Mouse (Mus musculus) myocyte (in vitro differentiated cells): ENCODE measurements around the gene Stk10.

ENCODE experiments used
- E2F4 ChIP-seq: IDR thresholded peaks from one replicate; pipeline ENCODE4 v1.6.1; 2011; ENCODE audit warnings: mild to moderate bottlenecking, control low read depth, moderate library complexity; ENCODE audit not compliant: insufficient read depth
- MAX ChIP-seq: IDR thresholded peaks from one replicate; pipeline ENCODE4 v1.6.1; 2011; ENCODE audit warnings: low read depth, mild to moderate bottlenecking, control low read depth
- MYOD1 ChIP-seq, 3 experiments: IDR thresholded peaks; one replicate each; pipeline ENCODE4 v1.6.1; 2011; ENCODE audit warnings: control low read depth in 2 of 3, low read depth in 2 of 3, mild to moderate bottlenecking in 2 of 3, moderate library complexity in 1 of 3; ENCODE audit not compliant: insufficient read length in 2 of 3, control insufficient read depth in 1 of 3
- MYOG ChIP-seq, 3 experiments: IDR thresholded peaks; one replicate each; pipeline ENCODE4 v1.6.1; 2011; ENCODE audit warnings: control low read depth in 2 of 3, low read depth in 2 of 3, mild to moderate bottlenecking in 2 of 3; ENCODE audit not compliant: insufficient read length in 2 of 3, control insufficient read depth in 1 of 3, insufficient read depth in 1 of 3
- POLR2A ChIP-seq: IDR thresholded peaks from one replicate; pipeline ENCODE4 v1.6.1; 2011; ENCODE audit warnings: low read depth, mild to moderate bottlenecking, control low read depth, moderate library complexity; ENCODE audit not compliant: insufficient read length
- POLR2AphosphoS2 ChIP-seq: IDR thresholded peaks from one replicate; pipeline ENCODE4 v1.6.1; 2011; ENCODE audit warnings: low read depth, control low read depth; ENCODE audit not compliant: insufficient read length
- REST ChIP-seq: IDR thresholded peaks from one replicate; pipeline ENCODE4 v1.6.1; 2011; ENCODE audit warnings: mild to moderate bottlenecking, control low read depth, moderate library complexity; ENCODE audit not compliant: insufficient read depth, insufficient read length
- TCF12 ChIP-seq: IDR thresholded peaks from one replicate; pipeline ENCODE4 v1.6.1; 2011; ENCODE audit warnings: mild to moderate bottlenecking, control low read depth; ENCODE audit not compliant: poor library complexity, insufficient read depth, severe bottlenecking
- TCF3 ChIP-seq: IDR thresholded peaks from one replicate; pipeline ENCODE4 v1.6.1; 2011; ENCODE audit warnings: low read depth, control low read depth; ENCODE audit not compliant: insufficient read length
- USF1 ChIP-seq: IDR thresholded peaks from one replicate; pipeline ENCODE4 v1.6.1; 2011; ENCODE audit warnings: low read depth, mild to moderate bottlenecking, control low read depth, moderate library complexity

DNA sequence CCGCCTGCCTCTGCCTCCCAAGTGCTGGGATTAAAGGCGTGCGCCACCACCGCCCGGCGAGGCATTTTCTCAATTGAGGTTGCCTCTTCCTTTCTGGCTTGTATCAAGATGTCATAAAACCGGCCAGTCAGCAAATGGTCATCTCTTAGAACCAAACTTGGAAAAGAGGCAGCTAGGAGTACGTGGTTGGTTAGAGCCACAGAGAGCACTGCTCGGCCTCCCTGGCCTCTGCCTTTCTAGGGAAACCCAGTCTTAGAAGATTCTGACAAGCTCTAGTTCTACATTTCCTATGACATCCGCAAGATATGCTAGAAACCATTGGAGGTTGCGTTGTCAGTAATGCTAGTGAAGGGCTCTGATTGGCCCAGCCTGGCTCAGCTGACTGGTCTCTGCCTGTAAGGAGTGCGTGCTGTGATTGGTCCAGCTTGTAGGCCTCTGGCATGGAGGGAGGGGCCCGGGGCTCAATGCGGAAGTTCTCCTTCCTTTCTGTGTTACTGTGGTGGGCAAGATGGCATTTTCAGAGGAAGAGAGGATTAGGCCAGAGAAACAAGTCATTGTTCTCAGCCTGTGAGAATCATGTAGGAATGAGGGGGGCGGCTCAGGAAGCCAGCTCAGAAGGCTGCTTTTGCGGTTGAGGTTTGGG lies 47.3 kb downstream of the Stk10 start:
- TF ChIP-seq MYOG (IDR thresholded peaks at IDR 0.05; ENCODE audit: control insufficient read depth in 1 of 3, insufficient read depth in 1 of 3, insufficient read length in 2 of 3, low read depth in 2 of 3) (no peak), TCF12 (no peak), POLR2A (no peak), E2F4 (no peak), REST (no peak), USF1 (peak; percentile 55), POLR2AphosphoS2 (no peak), TCF3 (no peak), MAX (no peak), MYOD1 (IDR thresholded peaks at IDR 0.05; ENCODE audit: control insufficient read depth in 1 of 3, insufficient read length in 2 of 3, low read depth in 2 of 3) (no peak)
